Comparison of ENCODE assay signal across 8 mouse cellular contexts in genomic region chr3:84813436-84814156, GRCm38 (mm10). TPM values are rescaled to one million over a fixed set of nuclear protein-coding genes. Genes with fewer than 3 reads are reported as not detected.
DNase-seq lines count a peak whose midpoint lies in the region; ATAC-seq and TF ChIP-seq lines count a peak whose summit lies in the region.

No protein-coding gene starts in this region.

- no peak for TF ChIP-seq EP300 in stomach, postnatal 0 days (optimal IDR thresholded peaks at IDR 0.05)

- peak overlapping the region; percentile 97 for H3K4me3 ChIP-seq in heart, embryonic 10.5 days
- H3K4me3 ChIP-seq in erythroblast, embryonic 14.5 days (replicated peaks) = peak overlapping the region; percentile 88
- peak overlapping the region; percentile 99 for H3K4me3 ChIP-seq in liver, embryonic 11.5 days (ENCODE audit: low read depth, low read length)
- peak overlapping the region; percentile 98 for H3K4me3 ChIP-seq in stomach, postnatal 0 days (ENCODE audit: low read depth, low read length)

- H3K36me3 ChIP-seq in heart, embryonic 10.5 days = peaks cover 2% of the 10 kb centered on the region; the same call in 1 of the 2 replicates
- peaks cover 16% of the 10 kb centered on the region for H3K36me3 ChIP-seq in erythroblast, embryonic 14.5 days (ENCODE audit: control insufficient read depth)
- H3K36me3 ChIP-seq in liver, embryonic 11.5 days (ENCODE audit: control insufficient read depth, insufficient read depth, low read length) = no peaks in the 10 kb centered on the region
- H3K36me3 ChIP-seq in stomach, postnatal 0 days (ENCODE audit: control insufficient read depth, insufficient read depth, low read length) = no peaks in the 10 kb centered on the region

- 1% methylated on average over 29 of the region's 29 CpGs for WGBS in heart, embryonic 10.5 days
- WGBS in liver, embryonic 11.5 days = 2% methylated on average over 29 of the region's 29 CpGs
- WGBS in stomach, postnatal 0 days = under 1% methylated on average over 29 of the region's 29 CpGs

- H3K9me3 ChIP-seq in heart, embryonic 10.5 days = no peaks in the 10 kb centered on the region
- H3K9me3 ChIP-seq in erythroblast, embryonic 14.5 days (ENCODE audit: control insufficient read depth, low read length) = no peaks in the 10 kb centered on the region
- H3K9me3 ChIP-seq in liver, embryonic 11.5 days (ENCODE audit: control insufficient read depth, low read length) = no peaks in the 10 kb centered on the region
- no peaks in the 10 kb centered on the region for H3K9me3 ChIP-seq in stomach, postnatal 0 days (ENCODE audit: control insufficient read depth, low read length)

- H3K27ac ChIP-seq in heart, embryonic 10.5 days = peak overlapping the region; percentile 94
- peak overlapping the region; percentile 98 for H3K27ac ChIP-seq in liver, embryonic 11.5 days (ENCODE audit: low read depth, low read length)
- H3K27ac ChIP-seq in stomach, postnatal 0 days (replicated peaks) = peak overlapping the region; percentile 93

- peak overlapping the region; percentile 88 for H3K9ac ChIP-seq in liver, embryonic 11.5 days (ENCODE audit: low read depth, low read length)
- peak overlapping the region; percentile 78 for H3K9ac ChIP-seq in stomach, postnatal 0 days (ENCODE audit: low read length)

- H3K4me1 ChIP-seq in heart, embryonic 10.5 days = peaks cover 24% of the 10 kb centered on the region
- peaks cover 49% of the 10 kb centered on the region for H3K4me1 ChIP-seq in erythroblast, embryonic 14.5 days (ENCODE audit: control insufficient read depth)
- H3K4me1 ChIP-seq in liver, embryonic 11.5 days (replicated peaks; ENCODE audit: control insufficient read depth, insufficient read depth, low read length) = peaks cover 14% of the 10 kb centered on the region
- H3K4me1 ChIP-seq in stomach, postnatal 0 days (replicated peaks; ENCODE audit: control insufficient read depth, insufficient read depth) = no peaks in the 10 kb centered on the region

- peak overlapping the region; percentile 93 for H3K4me2 ChIP-seq in liver, embryonic 11.5 days
- peak overlapping the region; percentile 87 for H3K4me2 ChIP-seq in stomach, postnatal 0 days (replicated peaks; ENCODE audit: low read depth)

- no peaks in the 10 kb centered on the region for H3K27me3 ChIP-seq in heart, embryonic 10.5 days (ENCODE audit: insufficient read depth, poor library complexity, severe bottlenecking)
- no peaks in the 10 kb centered on the region for H3K27me3 ChIP-seq in erythroblast, embryonic 14.5 days (ENCODE audit: control insufficient read depth)
- no peaks in the 10 kb centered on the region for H3K27me3 ChIP-seq in liver, embryonic 11.5 days (replicated peaks; ENCODE audit: control insufficient read depth, insufficient read depth, low read length)
- H3K27me3 ChIP-seq in stomach, postnatal 0 days (ENCODE audit: control insufficient read depth, insufficient read depth, low read length) = no peaks in the 10 kb centered on the region

- DNase-seq in heart, embryonic 10.5 days (ENCODE audit: low spot score) = no peak
- no peak for DNase-seq in heart, adult 11 months
- no peak for DNase-seq in liver, embryonic 11.5 days (ENCODE audit: low spot score)
- DNase-seq in stomach, postnatal 0 days (ENCODE audit: low spot score) = no peak
- DNase-seq in cerebellum, adult 9-11 months = no peak
- DNase-seq in spleen, postnatal 36 days (ENCODE audit: low spot score in 2 of 2) = no peak

- ATAC-seq in CD4-positive, CD25-positive, alpha-beta regulatory T cell, adult 4 months = peak; percentile 13
- peak; percentile 40 for ATAC-seq in liver, embryonic 11.5 days (replicated peaks; ENCODE audit: low FRiP score)
- no peak for ATAC-seq in stomach, postnatal 0 days (ENCODE audit: low FRiP score, low TSS enrichment)

- no peak for TF ChIP-seq CTCF in stomach, postnatal 0 days (IDR thresholded peaks at IDR 0.05; ENCODE audit: low read depth)

RNA-seq across cellular contexts. Expression of gene Fbxw7, which starts 1.5 kb away (rescaled TPM):
- 6.3 and 7.9 TPM in 2 replicates for polyA plus RNA-seq in heart, embryonic 10.5 days (2016; fragmentation: Nextera tagmentation; extraction: Ambion mirVana)
- 10 to 100 TPM; 19.6 to 28.7 TPM for polyA plus RNA-seq in CD4-positive, CD25-positive, alpha-beta regulatory T cell, adult 4 months (2017; shearing (Covaris generic))
- 0.25 and 0.34 TPM in 2 replicates for polyA plus RNA-seq in erythroblast, embryonic 14.5 days (2012)
- polyA plus RNA-seq in liver, embryonic 11.5 days (2014; fragmentation: Nextera tagmentation; extraction: Ambion mirVana) = 5.7 and 7.0 TPM in 2 replicates
- 6.7 and 7.4 TPM in 2 replicates for polyA plus RNA-seq in stomach, postnatal 0 days (2015; fragmentation: Nextera tagmentation; extraction: Ambion mirVana)
